Mouse (Mus musculus): ENCODE data around the gene Gm14698.
"Not testable (repeated sequence)": the region's sequence is repeated elsewhere in the genome, so short reads cannot be mapped to it uniquely, and the experiment has no call there.

The Gm14698 gene

DNA sequence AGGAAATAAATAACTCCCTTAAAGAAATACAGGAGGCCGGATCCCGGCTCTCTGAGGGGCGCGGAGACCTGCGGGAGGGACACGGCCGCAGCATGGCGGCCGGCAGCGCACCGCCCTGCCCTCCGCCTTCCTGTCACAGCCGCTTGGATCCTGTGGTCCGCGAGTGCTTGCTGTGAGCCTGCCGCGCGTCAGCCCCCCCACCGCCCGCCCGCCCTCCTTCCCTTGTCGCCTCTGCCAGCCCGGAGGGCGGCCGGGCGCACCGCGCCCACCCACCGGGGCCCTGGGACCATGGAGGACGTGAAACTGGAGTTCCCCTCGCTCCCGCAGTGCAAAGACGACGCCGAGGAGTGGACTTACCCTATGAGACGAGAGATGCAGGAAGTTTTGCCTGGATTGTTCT is at the start of gene Gm14698:
TSS of gene Gm14698 (plus strand) at position 35 of the 400 bp plus-strand sequence.
- not testable (repeated sequence) for DNase-seq (ENCODE audit: low spot score in 2 of 2)

DNA sequence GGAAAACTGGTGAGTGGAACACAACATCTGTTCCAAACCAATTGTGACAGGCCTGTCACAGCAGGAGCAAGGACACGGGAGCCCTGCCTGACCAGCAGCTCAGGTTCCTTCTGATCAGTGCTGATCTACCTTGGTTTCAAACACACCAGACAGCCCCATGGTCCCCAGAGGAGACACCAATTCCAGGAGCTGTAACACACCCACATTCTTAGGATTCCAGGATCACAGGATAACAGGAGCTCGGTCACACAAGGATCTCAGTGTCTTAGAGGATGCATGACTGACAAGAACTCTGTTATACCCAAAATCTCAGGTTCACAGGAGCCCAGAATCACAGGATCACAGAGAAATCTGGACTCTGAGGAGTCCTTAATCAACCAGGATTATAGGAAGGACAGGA is 444 bp upstream of the Gm14698 start:
- not testable (repeated sequence) for DNase-seq (ENCODE audit: low spot score in 2 of 2)

- no peak for DNase-seq (ENCODE audit: low spot score in 2 of 2)
These were observed 18.9 kb downstream of the Gm14698 start for GRCm38 (mm10) chrX:68839548-68840444.

- DNase-seq (ENCODE audit: low spot score in 2 of 2): no peak
These were observed 44.3 kb downstream of the Gm14698 start for GRCm38 (mm10) chrX:68865145-68865544.
